Mouse (Mus musculus) hematopoietic multipotent progenitor cell, adult 10-12 weeks (in vitro differentiated cells): ENCODE measurements around the gene Usp3. TPM values are rescaled to one million over a fixed set of nuclear protein-coding genes. Genes with fewer than 3 reads are reported as not detected.

Source experiments
- polyA plus RNA-seq: library from polyadenylated mRNA; stranded (reverse); fragments of >175 nt; gene quantifications from 2 replicates; pipeline ENCODE4 v1.2.3, GENCODE M21; 2012; ENCODE audit warnings: low replicate concordance

Gene Usp3
- 21.0 and 61.9 TPM in 2 replicates for polyA plus RNA-seq

GRCm38 (mm10) chr9:66592708-66593612, at the start of gene Usp3:
TSS of gene Usp3 (minus strand) at chr9:66593142.

GRCm38 (mm10) chr9:66514256-66514770, 78.6 kb downstream of the Usp3 start, which contains the start of gene Fbxl22:
TSS of gene Fbxl22 (minus strand) at chr9:66514593.

Other genes with a start within 250 kb of the Usp3 start
- 8.8 and 11.9 TPM in 2 replicates for gene Herc1, start 242.7 kb downstream of the Usp3 start, polyA plus RNA-seq
- 0.34 and 0.56 TPM in 2 replicates for gene Fbxl22, start 78.5 kb downstream of the Usp3 start, polyA plus RNA-seq
- 0.53 and 1.4 TPM in 2 replicates for gene Car12, start 120.5 kb upstream of the Usp3 start, polyA plus RNA-seq
- 0.90 and 1.1 TPM in 2 replicates for gene Aph1b, start 202.3 kb upstream of the Usp3 start, polyA plus RNA-seq
- gene Gm10647, start 203.9 kb upstream of the Usp3 start, polyA plus RNA-seq: not detected in 2 replicates
- gene Aph1c, start 241.6 kb upstream of the Usp3 start, polyA plus RNA-seq: 0.25 and 0.51 TPM in 2 replicates